Mouse (Mus musculus) R1 (cell line): ENCODE results near the gene Ccnt1.
A peak's percentile ranks its signal among the peaks of the same experiment; 100 is the strongest.
"Not testable (repeated sequence)": the region's sequence is repeated elsewhere in the genome, so short reads cannot be mapped to it uniquely, and the experiment has no call there.

Source experiments
- DNase-seq: peaks from one replicate; pipeline ENCODE4 v3.0.0-alpha.2; 2018; ENCODE audit warnings: low read depth, low spot score

The Ccnt1 gene

DNA sequence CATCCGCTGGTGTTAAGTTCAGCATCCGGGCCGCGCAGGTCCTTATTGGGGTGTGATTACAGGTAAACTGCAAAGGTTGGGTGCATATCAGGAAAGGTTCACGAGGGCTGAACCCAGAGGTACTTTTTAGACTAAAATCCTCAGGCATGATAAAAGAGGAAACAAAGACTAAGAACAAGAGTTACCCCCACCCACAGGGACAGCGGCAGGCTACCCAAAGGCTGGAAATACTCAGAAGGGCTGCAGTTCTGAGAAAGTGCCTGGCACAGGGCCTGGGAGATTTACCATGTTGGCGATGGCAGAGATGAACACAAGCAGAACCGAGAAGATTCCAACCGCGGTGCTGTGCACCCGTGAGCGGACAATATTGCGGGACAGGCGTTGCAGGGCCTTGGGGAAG, 25.9 kb upstream of the Ccnt1 start:
- DNase-seq = no peak

DNA sequence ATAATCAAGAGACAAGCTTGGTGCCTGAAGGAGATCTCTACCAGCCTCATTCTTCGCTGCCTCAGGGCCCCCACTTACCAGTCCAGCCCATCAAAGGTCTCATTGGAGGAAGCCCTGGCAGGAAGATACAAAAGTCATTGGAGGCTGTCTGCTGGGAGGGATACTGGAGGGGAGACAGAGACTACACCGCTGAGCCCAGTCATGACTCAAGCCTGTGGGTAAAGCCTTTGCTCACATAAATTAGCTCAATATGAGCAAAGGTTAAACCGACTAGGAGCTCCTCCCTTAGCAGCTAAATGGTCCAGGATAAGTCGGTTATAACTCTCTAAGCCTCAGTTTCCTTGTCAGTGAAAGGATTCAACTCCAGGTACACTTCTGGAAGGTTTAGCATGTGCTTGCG, 24.3 kb upstream of the Ccnt1 start:
- DNase-seq = no peak

- DNase-seq = peak; percentile 81
These were observed 23.5 kb upstream of the Ccnt1 start for GRCm38 (mm10) chr15:98594193-98594592.

DNA sequence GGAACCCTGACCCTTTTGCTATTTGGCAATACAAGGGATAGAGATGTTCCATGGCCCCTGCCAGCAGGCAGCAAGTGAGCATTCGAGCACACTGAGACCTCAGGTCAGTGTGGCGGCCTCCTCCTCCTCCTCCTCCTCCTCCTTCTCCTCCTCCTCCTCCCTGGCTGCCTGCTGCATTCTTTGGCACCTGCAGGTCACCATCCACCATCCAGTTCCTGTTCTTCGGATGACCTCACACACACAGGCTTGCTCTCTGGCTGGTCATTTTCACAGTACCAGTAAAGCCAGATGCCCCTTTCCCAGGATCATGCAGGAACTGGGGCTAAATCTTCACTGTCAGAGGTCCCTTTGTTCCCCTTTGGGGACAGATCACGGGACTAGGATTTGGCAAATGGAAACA, 20.7 kb upstream of the Ccnt1 start:
- no peak for DNase-seq

DNA sequence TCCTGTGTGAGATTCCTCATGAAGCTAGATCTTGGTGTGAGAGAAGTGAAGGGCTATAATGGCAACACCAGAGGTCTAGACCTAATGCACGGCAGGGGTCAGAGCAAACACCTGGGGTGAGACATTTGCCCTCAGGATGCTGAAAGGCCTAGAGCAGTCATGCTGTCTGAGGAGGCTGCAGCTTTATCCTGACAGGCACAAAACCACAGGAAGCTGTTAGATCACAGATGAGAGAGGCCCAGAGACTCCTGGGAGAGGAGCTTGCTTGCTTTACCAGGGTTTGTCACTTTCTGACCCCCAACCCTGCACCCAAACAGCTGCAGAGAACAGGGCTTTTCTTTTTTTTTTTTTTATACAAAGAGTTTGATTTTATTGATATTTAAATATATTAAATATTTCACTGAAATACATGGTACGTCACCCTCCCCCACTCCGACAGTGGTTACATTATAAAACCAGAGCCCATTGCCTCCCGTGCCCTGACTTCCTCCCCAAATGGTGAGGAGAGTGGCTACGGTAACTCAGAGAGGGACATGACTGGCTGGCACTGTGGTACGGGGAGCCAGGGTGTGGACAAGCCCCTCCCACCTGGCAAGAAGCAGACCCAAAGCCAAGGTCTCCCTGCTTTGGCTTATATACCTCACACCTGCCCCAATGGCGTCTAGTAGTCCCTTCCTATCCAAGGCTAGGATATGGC, 19.1 kb upstream of the Ccnt1 start:
- no peak for DNase-seq

DNA sequence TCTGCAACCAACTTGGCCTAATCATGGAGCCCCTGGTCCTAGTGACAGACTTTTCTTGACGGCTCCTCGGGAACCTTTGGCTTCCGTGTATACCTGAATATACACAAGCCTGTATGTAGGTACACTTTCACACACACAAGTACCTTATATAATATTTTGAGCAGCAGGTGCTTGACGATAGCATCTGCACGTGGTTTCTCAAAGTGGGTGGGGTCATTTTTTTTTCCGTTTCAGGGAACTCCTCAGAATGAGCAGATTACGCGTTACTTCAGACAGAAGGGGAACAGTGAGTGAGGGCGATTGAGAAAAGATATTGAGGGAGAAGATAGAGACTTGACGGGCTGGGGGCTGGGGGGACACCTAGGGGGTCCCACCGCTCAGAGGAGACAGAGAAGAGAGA, 17.0 kb upstream of the Ccnt1 start:
- no peak for DNase-seq

GRCm38 (mm10) chr15:98586141-98586540, 15.4 kb upstream of the Ccnt1 start:
- DNase-seq = not testable (repeated sequence)

GRCm38 (mm10) chr15:98585421-98585820, 14.7 kb upstream of the Ccnt1 start:
- DNase-seq = peak; percentile 38

DNA sequence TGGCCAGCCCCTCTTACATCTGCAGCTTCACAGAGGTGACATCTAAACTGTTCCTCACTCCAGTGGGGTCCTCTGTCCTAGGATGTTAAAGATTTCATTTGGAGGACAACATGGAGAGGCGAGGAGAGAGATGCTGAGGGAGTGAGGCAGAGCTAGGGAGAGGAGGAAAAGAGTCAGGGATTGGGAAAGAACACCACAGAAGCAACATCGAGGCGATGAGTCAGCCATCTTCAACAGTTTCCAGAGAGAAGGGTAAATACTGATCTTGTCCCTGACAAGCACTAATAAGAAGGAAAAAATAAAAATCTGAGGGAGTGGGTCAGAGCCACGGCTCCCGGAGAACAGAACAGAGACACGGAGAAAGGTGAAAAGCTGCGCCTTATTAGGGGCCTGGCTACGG, 12.3 kb upstream of the Ccnt1 start:
- no peak for DNase-seq

GRCm38 (mm10) chr15:98582410-98582809, 11.7 kb upstream of the Ccnt1 start:
- no peak for DNase-seq

DNA sequence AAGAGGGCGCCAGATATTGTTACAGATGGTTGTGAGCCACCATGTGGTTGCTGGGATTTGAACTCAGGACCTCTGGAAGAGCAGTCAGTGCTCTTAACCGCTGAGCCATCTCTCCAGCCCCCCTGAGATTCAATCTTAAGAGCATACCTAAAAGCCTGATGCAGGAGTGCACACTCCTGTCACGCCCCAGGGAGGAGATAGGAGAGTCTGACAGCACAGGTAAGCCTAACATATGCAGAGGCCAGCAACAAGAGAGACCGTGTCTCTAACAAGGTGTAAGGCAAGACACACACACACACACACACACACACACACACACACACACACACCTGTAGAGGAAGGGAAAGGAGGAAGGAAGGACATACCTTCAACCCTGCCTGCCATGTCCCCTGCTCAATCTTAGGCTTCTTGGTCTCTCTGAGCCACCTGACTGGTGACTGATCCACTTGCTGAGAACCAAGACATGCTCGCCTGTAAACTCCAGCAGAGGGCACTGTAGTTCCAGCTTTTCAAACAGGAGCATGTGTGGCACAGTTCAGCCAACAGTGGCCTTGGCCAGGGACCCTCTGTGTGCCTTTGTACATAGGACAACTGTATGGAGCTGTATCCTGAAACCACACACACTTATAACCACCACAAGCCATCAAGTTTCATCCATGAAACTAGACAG, 9.2 kb upstream of the Ccnt1 start:
- DNase-seq = peak; percentile 92

DNA sequence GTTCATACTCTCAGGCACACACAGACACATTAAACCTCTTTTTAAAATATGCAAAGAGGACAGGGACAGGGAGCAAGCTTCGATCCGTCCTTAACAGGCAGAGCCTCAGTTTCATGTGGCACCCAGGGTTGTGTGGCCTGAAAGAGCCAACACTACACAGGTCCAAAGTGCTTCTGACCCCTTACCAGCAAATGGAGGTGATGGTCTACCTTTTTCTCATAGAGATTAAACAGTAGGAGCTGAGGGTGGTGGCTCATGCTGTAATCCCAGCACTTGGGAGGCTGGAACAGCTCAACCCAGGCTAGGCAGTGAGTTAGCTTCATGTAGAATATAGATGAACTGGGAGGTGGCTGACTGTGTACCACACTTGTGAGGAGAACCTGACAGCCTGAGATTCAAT, 8.6 kb upstream of the Ccnt1 start:
- no peak for DNase-seq

GRCm38 (mm10) chr15:98573293-98573692, 2.6 kb upstream of the Ccnt1 start:
- no peak for DNase-seq

DNA sequence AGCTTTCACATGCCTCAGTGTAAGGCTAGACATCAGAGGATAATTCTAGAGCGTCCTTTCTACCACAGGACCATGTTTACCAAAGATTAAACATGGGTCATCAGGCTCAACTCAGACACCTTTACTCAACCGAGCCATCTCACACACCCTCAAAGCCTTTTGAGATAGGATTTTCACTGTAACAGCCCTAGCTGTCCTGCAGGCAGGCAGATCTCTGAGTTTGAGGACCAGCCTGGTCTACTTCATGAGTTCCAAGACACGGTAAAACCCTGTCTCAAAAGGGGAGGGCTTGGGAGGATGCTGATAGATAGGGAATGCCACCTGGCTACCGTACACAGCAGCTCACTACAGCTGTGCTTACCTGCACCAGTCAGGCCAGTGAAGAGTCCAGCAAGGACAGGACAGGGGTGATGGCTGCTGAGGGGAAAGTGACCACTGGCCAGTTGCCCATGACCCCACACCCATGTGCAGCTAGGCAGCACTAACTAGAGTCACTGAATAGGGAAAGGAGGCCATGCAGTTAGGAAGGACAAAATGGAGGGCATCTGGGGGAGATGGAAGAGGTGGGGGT, 843 bp downstream of the Ccnt1 start:
- DNase-seq = no peak

GRCm38 (mm10) chr15:98569216-98569615, 1.5 kb downstream of the Ccnt1 start:
- no peak for DNase-seq

GRCm38 (mm10) chr15:98568256-98569033, 2.3 kb downstream of the Ccnt1 start:
- peak; percentile 73 for DNase-seq

DNA sequence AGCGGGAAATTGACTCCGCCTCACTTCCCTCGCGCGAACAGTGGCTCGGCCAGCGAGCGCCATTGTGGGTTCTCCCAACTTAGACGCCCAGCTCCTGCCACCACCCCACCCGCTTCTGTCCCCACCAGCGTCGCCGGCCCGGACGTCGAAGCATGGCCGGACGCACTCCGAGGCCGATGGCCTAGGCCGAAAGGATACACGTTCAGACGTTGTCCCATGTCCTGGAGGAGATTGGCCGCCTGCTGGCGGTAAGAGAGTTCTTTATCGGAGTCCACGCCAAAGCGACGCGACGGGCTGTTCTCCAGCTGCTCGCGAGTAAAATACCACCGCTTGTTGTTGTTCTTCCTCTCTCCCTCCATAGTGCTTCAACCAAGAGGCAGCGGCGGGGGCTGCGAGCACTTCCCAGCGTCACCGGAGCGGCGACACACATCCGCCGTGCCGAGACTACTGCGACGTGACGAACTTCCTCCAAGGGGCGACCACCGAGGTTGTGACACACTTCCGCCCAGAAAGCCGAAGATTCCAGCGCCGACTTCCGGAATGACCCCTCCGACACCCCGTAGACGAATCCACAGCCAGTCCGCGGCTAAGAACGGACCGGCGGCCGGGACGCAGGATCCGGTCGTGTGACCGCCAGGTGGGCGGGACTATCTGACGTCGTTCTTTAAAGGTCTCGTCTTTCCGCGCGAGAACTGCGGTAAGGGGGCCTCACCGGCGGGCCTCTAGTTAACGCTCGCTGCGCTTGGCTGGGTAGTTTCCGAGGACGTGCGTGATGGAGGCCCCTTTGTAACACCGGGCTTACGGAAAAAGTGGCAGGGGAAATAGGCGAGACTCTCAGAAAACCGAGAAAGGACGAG, 3.2 kb downstream of the Ccnt1 start:
- peak; percentile 99 for DNase-seq

- no peak for DNase-seq
These were observed 3.8 kb downstream of the Ccnt1 start for GRCm38 (mm10) chr15:98566973-98567277.

GRCm38 (mm10) chr15:98557186-98557585, 13.5 kb downstream of the Ccnt1 start:
- DNase-seq = no peak

GRCm38 (mm10) chr15:98555881-98556280, 14.8 kb downstream of the Ccnt1 start:
- DNase-seq = no peak

- DNase-seq = no peak
These were observed 18.0 kb downstream of the Ccnt1 start for GRCm38 (mm10) chr15:98552758-98553157.

- DNase-seq = no peak
These were observed 23.9 kb downstream of the Ccnt1 start for GRCm38 (mm10) chr15:98546843-98547242.
